Mouse (Mus musculus) hindbrain, embryonic 15.5 days (tissue): ENCODE measurements around the gene Ube2f. TPM values are rescaled to one million over a fixed set of nuclear protein-coding genes. Genes with fewer than 3 reads are reported as not detected.

Source experiments
- ATAC-seq: fragments of 200-750 bp; cut with Nextera tagmentation; 2 replicates; pipeline ENCODE4 v1.8.0; 2017; ENCODE audit warnings: low read depth, moderate number of reproducible peaks, moderate TSS enrichment; ENCODE audit not compliant: low FRiP score
- H3K27ac ChIP-seq: fragments of 300-500 bp; sonication (generic); replicated peaks from 2 replicates; pipeline ENCODE4 v1.5.1; 2015; ENCODE audit warnings: mild to moderate bottlenecking, inconsistent platforms
- H3K27me3 ChIP-seq: fragments of 300-500 bp; sonication (generic); 2 replicates; pipeline ENCODE4 v1.6.1; 2015; ENCODE audit warnings: control low read depth, inconsistent platforms
- H3K36me3 ChIP-seq: fragments of 300-500 bp; sonication (generic); 2 replicates; pipeline ENCODE4 v1.6.1; 2015; ENCODE audit warnings: control low read depth, inconsistent platforms
- H3K4me1 ChIP-seq: fragments of 300-500 bp; sonication (generic); replicated peaks from 2 replicates; pipeline ENCODE4 v1.6.1; 2015; ENCODE audit warnings: control low read depth, inconsistent platforms
- H3K4me2 ChIP-seq: fragments of 300-500 bp; sonication (generic); 2 replicates; pipeline ENCODE4 v1.6.1; 2015; ENCODE audit warnings: moderate library complexity, mild to moderate bottlenecking, inconsistent platforms
- H3K4me3 ChIP-seq: fragments of 300-500 bp; sonication (generic); 2 replicates; pipeline ENCODE4 v1.5.1; 2015; ENCODE audit warnings: mild to moderate bottlenecking, inconsistent platforms
- H3K9ac ChIP-seq: fragments of 300-500 bp; sonication (generic); 2 replicates; pipeline ENCODE4 v1.6.1; 2015; ENCODE audit warnings: inconsistent platforms
- H3K9me3 ChIP-seq: fragments of 300-500 bp; sonication (generic); 2 replicates; pipeline ENCODE4 v1.6.1; 2016; ENCODE audit warnings: control low read depth, inconsistent platforms
- WGBS: fragments of 180-500 bp; shearing (Covaris S2); methylation state at CpG from one replicate; pipeline ENCODE4 v1.1.7; 2015; 5-methylcytosine and 5-hydroxymethylcytosine counted together
- polyA plus RNA-seq: library from polyadenylated mRNA; unstranded; fragments of >200 nt; fragmentation: Nextera tagmentation; extraction: Ambion mirVana; gene quantifications from 2 replicates; pipeline ENCODE4 v1.2.1, GENCODE M21; 2015

The Ube2f gene
- polyA plus RNA-seq, 1 experiment from 2014 or later = 56.4 TPM

GRCm38 (mm10) chr1:91301206-91301920 is 51.3 kb downstream of the Ube2f start:
- H3K9me3 ChIP-seq = no peaks in the 10 kb centered on the region
- H3K4me3 ChIP-seq = no peak overlapping the region
- H3K4me2 ChIP-seq = no peak overlapping the region
- ATAC-seq = no peak
- no peak overlapping the region for H3K27ac ChIP-seq
- H3K36me3 ChIP-seq = peaks cover 8% of the 10 kb centered on the region; the same call in 1 of the 2 replicates
- no peaks in the 10 kb centered on the region for H3K27me3 ChIP-seq
- H3K4me1 ChIP-seq = peaks cover 7% of the 10 kb centered on the region
- WGBS = 74% methylated on average over 3 of the region's 3 CpGs
- H3K9ac ChIP-seq = no peak overlapping the region

- H3K27ac ChIP-seq = no peak overlapping the region
- H3K36me3 ChIP-seq = peaks cover 9% of the 10 kb centered on the region; the same call in 1 of the 2 replicates
- H3K9me3 ChIP-seq = no peaks in the 10 kb centered on the region
- no peak overlapping the region for H3K4me3 ChIP-seq
- H3K27me3 ChIP-seq = no peaks in the 10 kb centered on the region
- H3K9ac ChIP-seq = no peak overlapping the region
- ATAC-seq = no peak
- 88% methylated on average over 3 of the region's 3 CpGs for WGBS
- no peak overlapping the region for H3K4me2 ChIP-seq
- peaks cover 7% of the 10 kb centered on the region for H3K4me1 ChIP-seq
Observed at GRCm38 (mm10) chr1:91302021-91302420, 51.9 kb downstream of the Ube2f start.

GRCm38 (mm10) chr1:91304621-91305020 is 54.5 kb downstream of the Ube2f start:
- Histone ChIP-seq H3K9me3 (no peaks in the 10 kb centered on the region), H3K9ac (no peak overlapping the region), H3K4me3 (no peak overlapping the region), H3K27ac (no peak overlapping the region), H3K4me1 (no peaks in the 10 kb centered on the region), H3K27me3 (no peaks in the 10 kb centered on the region), H3K4me2 (no peak overlapping the region), H3K36me3 (peaks cover 20% of the 10 kb centered on the region; the same call in 1 of the 2 replicates)
- WGBS = 91% methylated on average over 4 of the region's 4 CpGs
- ATAC-seq = no peak

- ATAC-seq = no peak
- Histone ChIP-seq H3K4me1 (no peaks in the 10 kb centered on the region), H3K4me2 (no peak overlapping the region), H3K27me3 (no peaks in the 10 kb centered on the region), H3K9ac (no peak overlapping the region), H3K4me3 (no peak overlapping the region), H3K36me3 (peaks cover 28% of the 10 kb centered on the region; the same call in 1 of the 2 replicates), H3K27ac (no peak overlapping the region), H3K9me3 (no peaks in the 10 kb centered on the region)
- 93% methylated on average over 13 of the region's 13 CpGs for WGBS
Observed at GRCm38 (mm10) chr1:91309366-91310085, 59.4 kb downstream of the Ube2f start.

- 96% methylated on average over 4 of the region's 4 CpGs for WGBS
Observed at GRCm38 (mm10) chr1:91312273-91312672, 62.2 kb downstream of the Ube2f start.

GRCm38 (mm10) chr1:91313251-91313650 is 63.1 kb downstream of the Ube2f start:
- Histone ChIP-seq H3K36me3 (peaks cover 16% of the 10 kb centered on the region; the same call in 1 of the 2 replicates), H3K27ac (no peak overlapping the region), H3K9me3 (no peaks in the 10 kb centered on the region), H3K4me3 (no peak overlapping the region), H3K4me2 (no peak overlapping the region), H3K4me1 (no peaks in the 10 kb centered on the region), H3K27me3 (no peaks in the 10 kb centered on the region), H3K9ac (no peak overlapping the region)
- ATAC-seq = no peak
- WGBS = 42% methylated on average over 5 of the region's 5 CpGs

More at GRCm38 (mm10) chr1:91312273-91312672, 62.2 kb downstream of the Ube2f start:
- no peak overlapping the region for H3K4me3 ChIP-seq
- no peaks in the 10 kb centered on the region for H3K27me3 ChIP-seq
- H3K4me1 ChIP-seq = no peaks in the 10 kb centered on the region
- H3K27ac ChIP-seq = no peak overlapping the region
- peaks cover 16% of the 10 kb centered on the region; the same call in 1 of the 2 replicates for H3K36me3 ChIP-seq
- no peak overlapping the region for H3K9ac ChIP-seq
- H3K4me2 ChIP-seq = no peak overlapping the region
- no peaks in the 10 kb centered on the region for H3K9me3 ChIP-seq
- no peak for ATAC-seq

GRCm38 (mm10) chr1:91317656-91318055 is 67.6 kb downstream of the Ube2f start:
- Histone ChIP-seq H3K9ac (no peak overlapping the region), H3K27me3 (no peaks in the 10 kb centered on the region), H3K4me3 (no peak overlapping the region), H3K9me3 (no peaks in the 10 kb centered on the region), H3K4me1 (no peaks in the 10 kb centered on the region), H3K36me3 (0 out of 2 replicates have a peak, but pooled peaks cover 3% of the 10 kb centered on the region), H3K4me2 (no peak overlapping the region), H3K27ac (no peak overlapping the region)
- ATAC-seq = no peak
- WGBS = 93% methylated on average over 6 of the region's 6 CpGs

- Histone ChIP-seq H3K4me1 (no peaks in the 10 kb centered on the region), H3K9me3 (no peaks in the 10 kb centered on the region), H3K9ac (no peak within 1 kb of the TSS), H3K4me2 (no peak within 1 kb of the TSS), H3K4me3 (no peak within 1 kb of the TSS), H3K36me3 (no peaks in the 10 kb centered on the region), H3K27me3 (no peaks in the 10 kb centered on the region), H3K27ac (no peak within 1 kb of the TSS)
- 81% methylated on average over 19 of the region's 19 CpGs for WGBS
- ATAC-seq = no peak
Observed at GRCm38 (mm10) chr1:91321760-91322438, 71.8 kb downstream of the Ube2f start, which contains the start of gene Espnl. Gene Espnl (plus strand): TSS chr1:91322075.

GRCm38 (mm10) chr1:91324646-91325045 is 74.5 kb downstream of the Ube2f start:
- Histone ChIP-seq H3K4me3 (no peak overlapping the region), H3K27me3 (no peaks in the 10 kb centered on the region), H3K4me2 (no peak overlapping the region), H3K27ac (no peak overlapping the region), H3K9me3 (no peaks in the 10 kb centered on the region), H3K4me1 (no peaks in the 10 kb centered on the region), H3K9ac (no peak overlapping the region), H3K36me3 (no peaks in the 10 kb centered on the region)
- ATAC-seq = no peak
- 91% methylated on average over 2 of the region's 2 CpGs for WGBS

- Histone ChIP-seq H3K9me3 (no peaks in the 10 kb centered on the region), H3K4me3 (no peak overlapping the region), H3K36me3 (no peaks in the 10 kb centered on the region), H3K4me1 (no peaks in the 10 kb centered on the region), H3K4me2 (no peak overlapping the region), H3K27me3 (no peaks in the 10 kb centered on the region), H3K27ac (no peak overlapping the region), H3K9ac (no peak overlapping the region)
- WGBS = 79% methylated on average over 4 of the region's 4 CpGs
- ATAC-seq = no peak
Observed at GRCm38 (mm10) chr1:91325488-91326042, 75.5 kb downstream of the Ube2f start.

GRCm38 (mm10) chr1:91332102-91332501 is 82.0 kb downstream of the Ube2f start:
- Histone ChIP-seq H3K4me1 (no peaks in the 10 kb centered on the region), H3K27ac (no peak overlapping the region), H3K36me3 (no peaks in the 10 kb centered on the region), H3K27me3 (no peaks in the 10 kb centered on the region), H3K4me2 (no peak overlapping the region), H3K4me3 (no peak overlapping the region), H3K9ac (no peak overlapping the region), H3K9me3 (no peaks in the 10 kb centered on the region)
- WGBS = 58% methylated on average over 4 of the region's 4 CpGs
- no peak for ATAC-seq

GRCm38 (mm10) chr1:91333582-91333981 is 83.5 kb downstream of the Ube2f start:
- no peak overlapping the region for H3K9ac ChIP-seq
- H3K4me2 ChIP-seq = no peak overlapping the region
- H3K4me3 ChIP-seq = no peak overlapping the region
- H3K9me3 ChIP-seq = no peaks in the 10 kb centered on the region
- no peaks in the 10 kb centered on the region for H3K4me1 ChIP-seq
- H3K27ac ChIP-seq = no peak overlapping the region
- no peaks in the 10 kb centered on the region for H3K36me3 ChIP-seq
- H3K27me3 ChIP-seq = no peaks in the 10 kb centered on the region
- no peak for ATAC-seq
